Mouse (Mus musculus) cortical plate, adult 2 months (tissue): ENCODE data around the gene Gtf2ird2. TPM values are rescaled to one million over a fixed set of nuclear protein-coding genes. Genes with fewer than 3 reads are reported as not detected.
A peak's percentile ranks its signal among the peaks of the same experiment; 100 is the strongest.

ENCODE experiments used
- H3K27ac ChIP-seq: fragments of 200-500 bp; 2 replicates; pipeline ENCODE4 v1.5.1; 2012; ENCODE audit warnings: low read length, control low read depth, inconsistent platforms; ENCODE audit not compliant: insufficient read depth
- H3K4me1 ChIP-seq: fragments of 200-500 bp; 2 replicates; pipeline ENCODE4 v1.6.1; 2011; ENCODE audit warnings: low read length; ENCODE audit not compliant: control insufficient read depth, insufficient read depth
- H3K4me3 ChIP-seq: fragments of 200-500 bp; 2 replicates; pipeline ENCODE4 v1.5.1; 2011; ENCODE audit warnings: mild to moderate bottlenecking, low read length, control low read depth; ENCODE audit not compliant: insufficient read depth
- CTCF ChIP-seq: fragments of 200-500 bp; IDR thresholded peaks from 2 replicates; pipeline ENCODE4 v1.5.1; 2011; ENCODE audit warnings: mild to moderate bottlenecking, control low read depth, low read length; ENCODE audit not compliant: insufficient read depth; ENCODE audit errors: extremely low read depth
- POLR2A ChIP-seq: fragments of 200-500 bp; IDR thresholded peaks from 2 replicates; pipeline ENCODE4 v1.6.1; 2011; ENCODE audit warnings: mild to moderate bottlenecking, low read length, control low read depth; ENCODE audit not compliant: insufficient read depth; ENCODE audit errors: extremely low read depth
- polyA plus RNA-seq: library from polyadenylated mRNA; depleted of rRNA; stranded (reverse); fragments of >200 nt; gene quantifications from 2 replicates; pipeline ENCODE4 v1.2.3, GENCODE M21; 2012

Gene Gtf2ird2
- polyA plus RNA-seq, 1 experiment, result 14.8 TPM

DNA sequence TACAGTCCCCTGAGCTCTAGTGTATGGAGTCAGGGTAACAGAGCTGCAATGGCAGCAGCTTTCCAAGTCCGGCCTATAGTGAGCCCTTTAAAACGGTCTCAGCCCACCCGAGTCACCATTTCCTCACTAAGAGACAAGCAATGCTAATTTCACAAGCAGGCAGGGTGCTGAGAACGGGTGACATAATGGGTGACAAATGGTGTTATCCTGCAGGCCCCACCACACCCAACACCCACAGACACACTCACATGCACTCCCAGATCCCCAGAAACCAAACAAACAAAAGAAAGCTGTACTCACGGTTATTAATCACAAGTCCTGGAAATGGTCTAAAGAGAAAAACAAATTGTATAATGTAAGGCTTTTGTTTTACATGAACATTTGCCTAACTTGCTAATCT is 58.0 kb downstream of the Gtf2ird2 start:
- TF ChIP-seq CTCF, result no peak
- TF ChIP-seq POLR2A, result no peak
- Histone ChIP-seq H3K4me3 (no peak overlapping the region), H3K27ac (no peak overlapping the region), H3K4me1 (no peaks in the 10 kb centered on the region)

DNA sequence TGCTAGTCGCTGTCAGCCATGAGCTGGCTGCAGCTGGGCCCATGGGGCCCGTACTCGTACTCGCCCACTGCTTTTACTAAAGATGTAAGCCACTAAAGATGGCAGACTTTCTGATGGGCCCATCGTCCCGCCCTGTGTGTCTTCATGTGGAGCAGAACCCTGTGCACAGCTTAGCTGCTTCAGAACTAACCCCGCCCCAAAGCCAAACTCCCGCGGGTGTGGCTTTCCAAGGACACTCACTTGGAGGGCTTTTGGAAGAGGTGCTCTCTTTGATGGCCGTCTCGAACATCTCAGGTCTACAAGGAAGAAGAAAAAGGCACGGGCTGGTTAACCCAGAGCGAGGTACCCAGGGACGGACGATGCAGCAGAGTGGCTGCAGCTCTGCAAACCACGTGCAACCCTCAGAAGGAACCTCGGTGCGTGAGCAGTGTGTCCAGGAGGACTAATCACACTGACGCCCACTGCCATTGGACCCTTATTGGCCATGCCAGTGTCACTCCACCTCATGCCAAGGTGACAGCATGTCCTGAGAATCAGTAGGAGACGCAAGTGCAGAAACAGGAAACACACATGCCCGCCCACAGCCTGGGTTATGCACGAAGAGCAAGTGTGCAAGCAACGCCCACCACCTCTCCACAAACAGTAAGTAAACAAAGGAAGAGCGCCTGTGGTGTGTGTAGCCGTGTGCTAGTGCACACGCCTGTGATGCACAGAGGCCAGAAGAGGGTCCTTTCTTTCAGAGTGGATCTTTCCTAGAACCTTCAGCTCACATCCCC is 60.0 kb downstream of the Gtf2ird2 start:
- Histone ChIP-seq H3K27ac (no peak overlapping the region), H3K4me1 (no peaks in the 10 kb centered on the region), H3K4me3 (no peak overlapping the region)
- TF ChIP-seq CTCF, result no peak
- no peak for TF ChIP-seq POLR2A

DNA sequence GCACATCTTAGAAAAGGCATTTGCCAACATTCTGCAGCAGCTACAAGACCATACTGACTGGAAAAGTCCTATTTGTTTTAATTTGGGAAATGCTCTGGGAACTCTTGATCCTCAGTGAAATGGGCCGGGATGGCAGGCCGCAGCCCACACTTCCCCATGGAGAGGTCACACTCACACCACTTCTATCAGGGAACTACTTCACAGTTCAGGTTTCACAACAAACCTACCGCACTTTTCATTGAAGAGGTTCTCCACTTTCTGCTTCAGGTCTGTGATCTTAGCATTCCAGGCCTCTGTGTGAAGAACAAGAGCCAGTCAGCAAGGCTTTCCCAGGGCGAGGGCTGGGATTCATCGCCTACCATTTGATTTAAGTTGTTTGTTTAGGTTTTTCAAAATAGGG is 61.1 kb downstream of the Gtf2ird2 start:
- no peak for TF ChIP-seq POLR2A
- no peak for TF ChIP-seq CTCF
- no peak overlapping the region for H3K4me3 ChIP-seq
- no peak overlapping the region for H3K27ac ChIP-seq
- peaks cover 1% of the 10 kb centered on the region; the same call in 1 of the 2 replicates for H3K4me1 ChIP-seq

DNA sequence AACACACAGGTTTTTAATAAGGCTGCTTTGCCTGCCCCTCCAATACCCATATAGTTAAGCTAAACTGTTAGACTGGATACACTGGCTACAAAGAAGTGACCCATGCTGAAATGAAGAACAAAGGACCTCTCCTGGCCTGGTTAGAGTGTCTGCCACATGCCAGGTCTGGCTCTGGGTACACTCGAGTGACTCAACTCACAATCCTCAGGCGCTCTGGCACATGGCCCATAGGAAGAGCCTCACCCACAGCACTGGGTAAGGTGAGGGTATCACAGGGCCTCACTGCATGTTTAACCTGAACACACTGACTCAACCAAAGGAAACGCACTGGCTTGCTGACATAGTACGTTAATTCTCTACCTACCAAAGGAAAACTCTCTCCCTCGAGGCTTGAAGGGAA is 62.3 kb downstream of the Gtf2ird2 start:
- Histone ChIP-seq H3K4me1 (peaks cover 1% of the 10 kb centered on the region; the same call in 1 of the 2 replicates), H3K27ac (no peak overlapping the region)
- no peak for TF ChIP-seq CTCF
- TF ChIP-seq POLR2A, result no peak

DNA sequence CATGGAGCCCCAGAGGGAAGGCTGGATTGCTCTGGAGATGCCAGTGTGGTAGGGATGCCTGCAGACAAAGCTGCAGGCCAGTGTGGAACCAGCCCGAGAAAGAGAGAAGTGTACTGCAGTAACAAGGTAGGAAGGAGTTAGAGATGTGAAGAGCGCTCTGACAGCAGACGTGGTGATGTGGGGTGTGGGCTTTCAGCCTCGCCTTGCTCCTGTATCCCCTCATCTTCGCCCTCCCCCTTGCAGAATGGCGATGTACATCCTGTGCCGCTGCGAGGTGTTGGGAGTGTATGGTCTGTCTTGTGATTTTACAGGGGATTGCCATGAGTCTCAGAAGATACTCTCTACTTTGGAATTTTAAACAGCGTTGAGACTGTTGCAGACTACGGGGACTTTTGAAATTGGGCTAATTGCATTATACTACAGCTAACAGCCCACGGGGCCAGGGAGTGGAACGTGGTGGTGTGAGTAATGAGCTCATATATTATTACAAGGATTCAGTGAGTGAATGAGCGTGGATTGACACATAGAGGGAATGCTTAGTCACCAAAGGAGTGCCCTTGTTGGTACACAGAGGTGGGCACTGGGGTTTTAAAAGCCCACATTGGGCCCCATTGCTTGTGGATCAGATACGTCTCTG is 64.9 kb downstream of the Gtf2ird2 start:
- TF ChIP-seq POLR2A (no peak), CTCF (no peak)
- Histone ChIP-seq H3K4me3 (no peak overlapping the region), H3K27ac (no peak overlapping the region), H3K4me1 (peaks cover 1% of the 10 kb centered on the region; the same call in 1 of the 2 replicates)

More for the DNA sequence above, 62.3 kb downstream of the Gtf2ird2 start:
- H3K4me3 ChIP-seq, result no peak overlapping the region

DNA sequence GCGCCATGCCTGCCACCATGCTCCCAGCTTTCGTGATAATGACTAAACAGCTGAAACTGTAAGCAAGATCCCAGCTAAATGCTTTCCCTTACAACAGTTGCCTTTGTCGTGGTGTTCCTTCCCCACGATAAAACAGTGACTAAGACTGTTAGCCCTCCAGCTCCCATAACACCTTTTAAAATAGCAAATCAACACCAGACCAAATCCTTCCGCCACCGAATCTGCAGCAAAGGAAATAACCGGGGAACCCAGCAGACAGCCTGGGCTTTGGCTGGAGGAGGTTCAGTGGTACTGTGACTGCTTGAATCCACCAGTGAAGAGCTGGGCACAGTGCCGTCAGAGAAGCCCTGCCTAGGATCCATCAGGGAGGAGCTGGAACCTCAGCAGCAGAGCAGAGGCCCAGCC is 65.4 kb downstream of the Gtf2ird2 start:
- Histone ChIP-seq H3K4me1 (peaks cover 1% of the 10 kb centered on the region; the same call in 1 of the 2 replicates), H3K27ac (no peak overlapping the region), H3K4me3 (no peak overlapping the region)
- TF ChIP-seq CTCF, result no peak
- no peak for TF ChIP-seq POLR2A

DNA sequence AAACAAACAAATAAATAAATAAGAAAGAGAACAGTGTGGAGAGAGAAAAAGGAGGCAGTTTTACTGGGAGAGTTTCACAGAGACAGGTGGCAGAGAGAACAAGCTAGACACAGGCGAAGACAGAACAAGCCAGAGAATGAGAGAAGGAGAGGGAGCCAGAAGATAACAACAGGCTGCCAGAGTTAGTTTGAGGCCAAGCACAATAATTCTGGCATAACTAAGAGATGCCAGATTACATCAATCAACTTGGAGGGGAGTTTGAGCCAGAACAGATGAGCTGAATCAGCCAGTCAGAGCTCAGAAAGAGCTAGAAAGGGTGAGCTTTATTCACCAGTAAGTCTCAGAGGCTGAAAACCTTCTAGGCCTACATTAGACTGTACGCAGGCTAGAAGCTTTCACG is 66.8 kb downstream of the Gtf2ird2 start:
- TF ChIP-seq CTCF (no peak), POLR2A (no peak)
- peaks cover 1% of the 10 kb centered on the region; the same call in 1 of the 2 replicates for H3K4me1 ChIP-seq
- H3K4me3 ChIP-seq, result no peak overlapping the region
- no peak overlapping the region for H3K27ac ChIP-seq

DNA sequence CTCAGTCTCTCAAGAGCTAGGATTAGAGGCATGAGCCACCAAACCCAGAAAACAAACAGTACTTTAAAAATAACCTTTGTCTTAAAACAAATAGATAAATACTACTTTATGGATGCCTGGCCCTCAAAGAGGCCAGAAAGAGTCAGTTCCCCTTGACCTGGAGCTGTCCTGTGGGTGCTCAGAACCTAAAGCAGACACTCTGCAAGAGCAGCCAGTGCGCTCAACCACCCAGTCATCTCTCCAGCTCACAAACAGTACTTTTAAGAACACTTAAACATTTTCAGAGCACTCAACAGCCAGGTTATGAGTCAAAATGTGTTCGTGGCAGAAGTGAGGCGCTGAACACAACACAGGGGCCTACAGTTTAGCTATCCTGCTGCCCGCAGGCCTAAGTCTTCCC is 67.3 kb downstream of the Gtf2ird2 start:
- Histone ChIP-seq H3K27ac (no peak overlapping the region), H3K4me1 (peaks cover 1% of the 10 kb centered on the region; the same call in 1 of the 2 replicates), H3K4me3 (no peak overlapping the region)
- TF ChIP-seq CTCF (no peak), POLR2A (no peak)

DNA sequence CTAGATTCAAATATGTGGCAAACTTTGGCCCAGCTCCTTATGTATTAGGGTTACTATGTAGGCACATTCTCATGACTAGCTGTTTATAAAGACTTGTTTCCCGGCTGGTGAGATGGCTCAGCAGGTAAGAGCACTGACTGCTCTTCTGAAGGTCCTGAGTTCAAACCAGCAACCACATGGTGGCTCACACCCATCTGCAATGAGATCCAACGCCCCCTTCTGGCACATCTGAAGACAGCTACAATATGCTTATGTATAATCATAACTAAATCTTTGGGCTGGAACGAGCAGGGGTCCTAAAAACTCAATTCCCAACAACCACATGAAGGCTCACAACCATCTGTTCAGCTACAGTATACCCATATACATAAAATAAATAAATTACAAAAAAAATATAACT is 70.0 kb downstream of the Gtf2ird2 start:
- Histone ChIP-seq H3K4me1 (peaks cover 3% of the 10 kb centered on the region), H3K27ac (no peak overlapping the region), H3K4me3 (no peak overlapping the region)
- TF ChIP-seq CTCF (0 out of 2 replicates have a peak, but pooled peaks have one; percentile 9), POLR2A (no peak)

DNA sequence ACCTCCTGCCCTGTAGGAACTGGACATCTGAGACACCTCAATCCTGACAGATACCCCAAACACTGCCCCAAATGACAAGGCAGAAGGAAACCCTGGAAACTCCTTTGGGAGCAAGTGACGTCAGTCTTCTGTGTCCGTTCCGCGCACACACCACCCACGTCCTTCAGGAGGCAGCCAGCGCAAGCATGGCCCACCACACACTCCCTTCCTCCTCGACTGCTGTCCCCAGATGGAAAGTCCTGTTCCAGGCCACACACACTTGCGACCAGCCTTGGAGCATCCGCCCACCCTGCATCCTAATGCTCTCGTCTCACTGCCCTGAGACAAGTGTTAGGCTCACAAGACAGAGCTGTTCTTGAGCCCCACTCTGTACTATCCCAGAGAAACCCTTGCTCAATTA is 71.5 kb downstream of the Gtf2ird2 start:
- Histone ChIP-seq H3K4me3 (no peak overlapping the region), H3K4me1 (peaks cover 2% of the 10 kb centered on the region), H3K27ac (no peak overlapping the region)
- no peak for TF ChIP-seq POLR2A
